Mouse (Mus musculus): Measurements from ENCODE around the gene Il2ra. TPM values are rescaled to one million over a fixed set of nuclear protein-coding genes. Genes with fewer than 3 reads are reported as not detected.
"Not testable (repeated sequence)": the region's sequence is repeated elsewhere in the genome, so short reads cannot be mapped to it uniquely, and the experiment has no call there.

Il2ra gene
- not detected in 2 replicates for polyA plus RNA-seq (2014; fragmentation: Nextera tagmentation; extraction: Ambion mirVana)

DNA sequence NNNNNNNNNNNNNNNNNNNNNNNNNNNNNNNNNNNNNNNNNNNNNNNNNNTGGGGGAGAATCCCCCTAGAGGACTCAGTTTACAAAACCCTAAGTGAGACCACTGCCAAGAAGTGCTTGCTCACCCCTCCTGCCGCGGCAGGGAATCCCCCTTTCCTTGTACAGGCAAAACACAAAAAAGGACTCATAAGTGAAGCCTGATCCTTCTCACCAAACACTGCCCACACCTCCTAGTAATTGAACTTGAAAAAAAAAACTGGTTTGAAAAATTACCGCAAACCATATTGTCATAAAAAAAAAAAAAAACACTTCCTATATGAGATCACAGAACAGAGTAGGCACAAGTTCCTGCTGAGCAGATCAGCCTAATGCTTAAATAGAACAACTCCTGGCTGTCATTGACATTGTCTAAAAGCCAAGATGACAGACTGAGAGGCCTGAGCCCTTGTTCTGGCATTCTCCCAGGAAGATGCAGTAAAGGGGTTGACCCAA is at the start of gene Il2ra:
Gene Il2ra, plus strand, starts transcription at position 357 of the 491 bp plus-strand sequence.
- H3K4me2 ChIP-seq (replicated peaks; ENCODE audit: low read depth, low read length), result no peak within 1 kb of the TSS
- H3K4me3 ChIP-seq (ENCODE audit: low read depth, low read length), result no peak within 1 kb of the TSS
- no peak for ATAC-seq (ENCODE audit: insufficient number of reproducible peaks, insufficient read depth, low FRiP score, low read depth)
- no peak within 1 kb of the TSS for H3K27ac ChIP-seq (ENCODE audit: low read length)
- no peaks in the 10 kb centered on the region for H3K36me3 ChIP-seq (ENCODE audit: control insufficient read depth, insufficient read depth, low read length)
- WGBS, result 82% methylated on average over 3 of the region's 3 CpGs
- no peaks in the 10 kb centered on the region for H3K4me1 ChIP-seq (ENCODE audit: control insufficient read depth, insufficient read depth, low read length)
- H3K9ac ChIP-seq (replicated peaks; ENCODE audit: low read depth, low read length), result no peak within 1 kb of the TSS
- no peaks in the 10 kb centered on the region for H3K9me3 ChIP-seq (ENCODE audit: control insufficient read depth, low read depth, low read length)
- H3K27me3 ChIP-seq (ENCODE audit: control insufficient read depth, insufficient read depth, low read length), result no peaks in the 10 kb centered on the region

DNA sequence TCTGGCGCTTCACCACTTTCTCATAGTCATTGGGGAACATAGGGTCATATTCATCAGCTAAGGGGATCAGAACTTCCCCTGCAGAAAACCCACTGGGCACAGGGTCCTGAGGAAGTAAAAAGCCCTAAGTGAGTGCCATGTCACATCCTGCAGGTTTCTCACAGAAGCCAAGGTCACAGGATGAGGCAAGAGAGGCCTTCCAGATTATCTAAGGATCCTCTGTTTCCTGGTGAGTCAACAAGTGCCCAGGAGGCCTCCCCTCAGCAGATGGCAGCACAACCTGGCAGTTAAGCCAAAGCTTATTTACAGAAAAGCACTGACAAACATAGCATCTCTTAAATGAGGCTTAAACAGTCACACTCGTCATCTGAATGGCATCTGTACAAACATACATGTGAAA is 45.9 kb upstream of the Il2ra start:
- no peak overlapping the region for H3K27ac ChIP-seq (ENCODE audit: low read length)
- H3K27me3 ChIP-seq (ENCODE audit: control insufficient read depth, insufficient read depth, low read length), result no peaks in the 10 kb centered on the region
- H3K4me1 ChIP-seq (ENCODE audit: control insufficient read depth, insufficient read depth, low read length), result peaks cover 2% of the 10 kb centered on the region
- H3K9me3 ChIP-seq (ENCODE audit: control insufficient read depth, low read depth, low read length), result no peaks in the 10 kb centered on the region
- H3K9ac ChIP-seq (replicated peaks; ENCODE audit: low read depth, low read length), result no peak overlapping the region
- no peak overlapping the region for H3K4me3 ChIP-seq (ENCODE audit: low read depth, low read length)
- no peak overlapping the region for H3K4me2 ChIP-seq (replicated peaks; ENCODE audit: low read depth, low read length)
- ATAC-seq (ENCODE audit: insufficient number of reproducible peaks, insufficient read depth, low FRiP score, low read depth), result no peak
- H3K36me3 ChIP-seq (ENCODE audit: control insufficient read depth, insufficient read depth, low read length), result peaks cover 67% of the 10 kb centered on the region
- WGBS, result 77% methylated on average over 2 of the region's 2 CpGs

DNA sequence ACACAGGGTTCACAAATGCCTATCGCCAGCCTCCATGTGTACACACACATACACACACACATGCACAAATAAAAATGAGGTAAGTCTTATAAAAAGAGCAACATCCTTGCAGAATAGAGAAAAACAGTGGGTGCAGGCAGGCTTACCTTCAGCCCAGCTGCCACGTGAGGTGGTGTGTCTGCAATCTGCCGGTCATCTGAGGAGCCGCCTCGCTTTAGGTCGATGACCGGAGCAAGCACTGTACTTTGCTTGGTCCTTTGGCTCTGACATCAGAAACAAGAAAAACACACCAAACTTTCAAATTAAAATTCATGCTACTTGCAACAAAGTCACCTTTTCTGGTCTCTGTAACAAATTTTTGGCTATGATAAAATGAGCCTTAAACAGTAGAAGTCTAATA is 44.7 kb upstream of the Il2ra start:
- no peaks in the 10 kb centered on the region for H3K9me3 ChIP-seq (ENCODE audit: control insufficient read depth, low read depth, low read length)
- no peak overlapping the region for H3K27ac ChIP-seq (ENCODE audit: low read length)
- H3K27me3 ChIP-seq (ENCODE audit: control insufficient read depth, insufficient read depth, low read length), result no peaks in the 10 kb centered on the region
- no peak overlapping the region for H3K4me2 ChIP-seq (replicated peaks; ENCODE audit: low read depth, low read length)
- H3K4me1 ChIP-seq (ENCODE audit: control insufficient read depth, insufficient read depth, low read length), result peaks cover 8% of the 10 kb centered on the region
- no peak overlapping the region for H3K9ac ChIP-seq (replicated peaks; ENCODE audit: low read depth, low read length)
- WGBS, result 96% methylated on average over 7 of the region's 7 CpGs
- H3K36me3 ChIP-seq (ENCODE audit: control insufficient read depth, insufficient read depth, low read length), result peaks cover 55% of the 10 kb centered on the region
- ATAC-seq (ENCODE audit: insufficient number of reproducible peaks, insufficient read depth, low FRiP score, low read depth), result no peak
- no peak overlapping the region for H3K4me3 ChIP-seq (ENCODE audit: low read depth, low read length)

DNA sequence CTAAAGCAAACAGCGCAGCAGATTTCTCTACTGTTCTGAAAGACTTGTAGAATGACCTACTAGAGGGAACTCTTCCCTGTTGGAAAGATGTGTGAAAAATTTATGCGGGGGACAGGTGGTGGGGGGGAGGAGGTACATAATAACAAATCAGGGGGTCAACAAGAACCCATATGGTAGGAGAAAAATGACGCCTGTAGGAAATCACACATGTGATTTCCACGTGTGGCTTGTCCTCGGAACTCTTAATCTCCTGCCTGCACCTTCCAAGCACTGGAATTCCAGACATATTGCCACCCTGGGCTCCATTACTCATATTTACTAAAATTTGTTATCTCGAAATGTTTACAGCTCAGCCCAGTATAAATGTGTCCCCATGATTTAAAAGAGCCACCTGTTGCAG is 40.8 kb upstream of the Il2ra start:
- Histone ChIP-seq H3K4me2 (replicated peaks; ENCODE audit: low read depth, low read length) (peak overlapping the region; percentile 92), H3K27me3 (ENCODE audit: control insufficient read depth, insufficient read depth, low read length) (no peaks in the 10 kb centered on the region), H3K36me3 (ENCODE audit: control insufficient read depth, insufficient read depth, low read length) (peaks cover 26% of the 10 kb centered on the region), H3K9ac (replicated peaks; ENCODE audit: low read depth, low read length) (peak overlapping the region; percentile 88), H3K9me3 (ENCODE audit: control insufficient read depth, low read depth, low read length) (no peaks in the 10 kb centered on the region), H3K4me1 (ENCODE audit: control insufficient read depth, insufficient read depth, low read length) (peaks cover 8% of the 10 kb centered on the region), H3K4me3 (ENCODE audit: low read depth, low read length) (peak overlapping the region; percentile 95), H3K27ac (ENCODE audit: low read length) (no peak overlapping the region)
- ATAC-seq (ENCODE audit: insufficient number of reproducible peaks, insufficient read depth, low FRiP score, low read depth), result no peak
- WGBS, result 67% methylated on average over 6 of the region's 6 CpGs

DNA sequence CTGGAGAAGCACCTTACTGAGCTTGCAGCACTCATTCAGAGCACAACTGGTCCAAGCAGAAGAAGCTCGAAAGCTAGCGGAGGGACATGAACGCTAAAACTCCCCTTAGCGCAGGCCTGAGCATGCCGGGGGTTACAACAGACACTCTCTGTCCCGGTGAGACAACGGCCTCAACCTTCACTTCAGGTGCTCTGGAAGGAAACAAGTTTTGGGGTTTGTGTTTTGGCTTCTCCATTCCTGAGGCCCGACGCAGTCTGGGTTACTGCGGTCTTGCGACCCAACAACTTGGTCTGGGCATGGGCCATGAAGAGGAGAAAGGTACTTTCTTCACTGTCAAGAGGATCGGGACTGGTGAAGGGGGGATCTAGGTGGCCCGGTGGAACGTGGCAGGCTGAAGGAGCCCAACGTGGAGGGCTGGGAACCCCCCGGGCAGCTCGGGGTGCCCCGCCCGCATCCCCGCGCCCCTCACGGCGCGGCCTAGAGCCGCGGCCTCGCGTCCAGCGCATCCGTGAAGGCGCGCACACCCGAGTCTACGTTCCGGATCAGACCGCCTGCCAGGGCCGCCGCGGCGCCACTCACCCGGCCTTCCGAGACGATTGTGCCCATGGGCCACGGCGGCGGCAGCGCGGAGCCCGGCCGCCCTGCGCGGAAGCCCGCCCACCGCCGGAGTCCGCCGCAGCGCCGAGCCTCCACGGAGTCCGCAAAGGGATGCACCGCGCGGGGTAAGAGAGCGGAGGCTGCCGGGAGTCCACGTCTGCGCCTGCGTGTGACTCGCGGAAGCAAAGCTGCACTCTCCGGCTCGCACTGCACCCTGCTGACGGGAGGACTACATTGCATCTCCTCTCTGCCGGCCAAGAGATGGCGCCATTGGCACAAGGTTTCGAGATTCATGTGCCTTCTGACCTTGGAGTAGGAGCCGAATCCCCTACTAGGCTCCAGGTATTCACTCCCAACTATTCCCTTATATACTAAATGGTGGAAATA is 39.8 kb upstream of the Il2ra start:
- Histone ChIP-seq H3K4me2 (replicated peaks; ENCODE audit: low read depth, low read length) (peak overlapping the region; percentile 92), H3K9me3 (ENCODE audit: control insufficient read depth, low read depth, low read length) (no peaks in the 10 kb centered on the region), H3K4me1 (ENCODE audit: control insufficient read depth, insufficient read depth, low read length) (peaks cover 8% of the 10 kb centered on the region), H3K27me3 (ENCODE audit: control insufficient read depth, insufficient read depth, low read length) (no peaks in the 10 kb centered on the region), H3K9ac (replicated peaks; ENCODE audit: low read depth, low read length) (peak overlapping the region; percentile 88), H3K27ac (ENCODE audit: low read length) (no peak overlapping the region), H3K36me3 (ENCODE audit: control insufficient read depth, insufficient read depth, low read length) (peaks cover 16% of the 10 kb centered on the region), H3K4me3 (ENCODE audit: low read depth, low read length) (peak overlapping the region; percentile 95)
- 1% methylated on average over 44 of the region's 78 CpGs for WGBS
- peak; percentile 98 for ATAC-seq (ENCODE audit: insufficient number of reproducible peaks, insufficient read depth, low FRiP score, low read depth)

DNA sequence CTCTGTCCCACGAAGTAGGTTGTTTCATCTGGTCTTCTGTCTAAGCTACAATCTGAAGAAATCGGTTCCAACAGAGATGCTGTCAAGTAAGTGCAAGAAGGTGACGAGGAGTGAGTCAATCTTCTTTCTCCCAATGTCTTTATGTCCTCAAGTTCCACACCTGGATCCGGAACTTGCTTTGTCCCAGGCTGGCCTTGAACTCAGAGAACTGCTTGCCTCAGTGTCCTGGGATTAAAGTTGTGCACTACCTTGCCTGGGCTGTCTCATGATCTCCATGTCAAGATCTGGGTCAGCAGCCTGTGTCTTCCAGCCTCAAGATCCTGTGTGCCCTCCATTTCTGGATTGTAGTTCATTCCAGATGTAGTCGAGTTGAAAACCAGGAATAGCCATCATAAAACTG is 38.6 kb upstream of the Il2ra start, which contains the start of gene Rbm17:
Gene Rbm17, minus strand, starts transcription at position 101 of the 400 bp plus-strand sequence.
- Histone ChIP-seq H3K9ac (replicated peaks; ENCODE audit: low read depth, low read length) (peak within 1 kb of the TSS; percentile 88), H3K27me3 (ENCODE audit: control insufficient read depth, insufficient read depth, low read length) (no peaks in the 10 kb centered on the region), H3K4me3 (ENCODE audit: low read depth, low read length) (peak within 1 kb of the TSS; percentile 95), H3K27ac (ENCODE audit: low read length) (no peak within 1 kb of the TSS), H3K4me1 (ENCODE audit: control insufficient read depth, insufficient read depth, low read length) (peaks cover 8% of the 10 kb centered on the region), H3K36me3 (ENCODE audit: control insufficient read depth, insufficient read depth, low read length) (peaks cover 8% of the 10 kb centered on the region; the same call in 1 of the 2 replicates), H3K9me3 (ENCODE audit: control insufficient read depth, low read depth, low read length) (no peaks in the 10 kb centered on the region), H3K4me2 (replicated peaks; ENCODE audit: low read depth, low read length) (no peak within 1 kb of the TSS)
- ATAC-seq (ENCODE audit: insufficient number of reproducible peaks, insufficient read depth, low FRiP score, low read depth), result no peak
- 86% methylated on average over 5 of the region's 5 CpGs for WGBS

DNA sequence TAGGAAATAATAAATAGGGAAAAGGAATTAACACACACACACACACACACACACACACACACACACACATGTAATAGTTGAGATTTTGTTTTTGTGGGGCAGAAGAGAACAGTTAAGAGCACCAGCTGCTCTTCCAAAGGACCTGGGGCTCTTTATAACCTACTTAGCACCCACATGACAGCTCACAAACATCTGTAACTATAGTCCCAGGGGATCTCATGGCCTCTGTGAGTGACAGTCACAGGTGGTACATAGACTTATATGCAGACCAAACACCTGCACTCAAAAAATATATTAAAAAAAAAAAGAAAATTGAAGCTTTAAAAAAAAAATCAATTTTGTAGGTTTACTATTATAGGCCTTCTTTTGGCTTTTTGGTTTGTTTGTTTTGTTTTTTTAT is 37.7 kb upstream of the Il2ra start:
- Histone ChIP-seq H3K4me2 (replicated peaks; ENCODE audit: low read depth, low read length) (no peak overlapping the region), H3K36me3 (ENCODE audit: control insufficient read depth, insufficient read depth, low read length) (peaks cover 6% of the 10 kb centered on the region; the same call in 1 of the 2 replicates), H3K4me1 (ENCODE audit: control insufficient read depth, insufficient read depth, low read length) (peaks cover 8% of the 10 kb centered on the region), H3K9ac (replicated peaks; ENCODE audit: low read depth, low read length) (no peak overlapping the region), H3K27me3 (ENCODE audit: control insufficient read depth, insufficient read depth, low read length) (no peaks in the 10 kb centered on the region), H3K27ac (ENCODE audit: low read length) (no peak overlapping the region), H3K9me3 (ENCODE audit: control insufficient read depth, low read depth, low read length) (no peaks in the 10 kb centered on the region), H3K4me3 (ENCODE audit: low read depth, low read length) (no peak overlapping the region)
- ATAC-seq (ENCODE audit: insufficient number of reproducible peaks, insufficient read depth, low FRiP score, low read depth), result no peak

DNA sequence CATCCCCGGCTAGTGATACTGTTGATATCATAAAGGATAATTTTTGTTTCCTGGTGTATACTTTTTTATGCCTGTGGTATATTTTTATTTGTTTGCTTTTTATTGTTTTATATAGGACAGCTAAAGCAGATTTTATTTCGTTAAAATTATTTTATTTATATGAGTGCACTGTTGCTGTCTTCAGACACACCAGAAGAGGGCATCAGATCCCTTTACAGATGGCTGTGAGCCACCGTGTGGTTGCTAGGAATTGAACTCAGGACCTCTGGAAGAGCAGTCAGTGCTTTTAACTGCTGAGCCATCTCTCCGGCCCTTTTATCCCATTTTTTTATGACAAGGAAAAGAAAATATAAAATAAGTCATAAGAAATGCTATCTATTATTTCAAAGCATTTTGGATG is 35.9 kb upstream of the Il2ra start:
- not testable (repeated sequence) for H3K27me3 ChIP-seq (ENCODE audit: control insufficient read depth, insufficient read depth, low read length); H3K36me3 ChIP-seq (ENCODE audit: control insufficient read depth, insufficient read depth, low read length); H3K4me2 ChIP-seq (replicated peaks; ENCODE audit: low read depth, low read length); H3K4me1 ChIP-seq (ENCODE audit: control insufficient read depth, insufficient read depth, low read length); H3K9me3 ChIP-seq (ENCODE audit: control insufficient read depth, low read depth, low read length); H3K4me3 ChIP-seq (ENCODE audit: low read depth, low read length); H3K27ac ChIP-seq (ENCODE audit: low read length); H3K9ac ChIP-seq (replicated peaks; ENCODE audit: low read depth, low read length); ATAC-seq (ENCODE audit: insufficient number of reproducible peaks, insufficient read depth, low FRiP score, low read depth)
- 82% methylated on average over 4 of the region's 4 CpGs for WGBS

All from stomach, embryonic 14.5 days (tissue).